Mouse (Mus musculus): Measurements from ENCODE around the gene Rasal1. TPM values are rescaled to one million over a fixed set of nuclear protein-coding genes. Genes with fewer than 3 reads are reported as not detected.

Rasal1 gene
- polyA plus RNA-seq, 1 experiment: 0.79 TPM

GRCm38 (mm10) chr5:120710161-120710825 lies 61.7 kb downstream of the Rasal1 start:
- no peak for DNase-seq (ENCODE audit: low read depth, low spot score)
- 7% methylated on average over 40 of the region's 40 CpGs for WGBS

- 2% methylated on average over 34 of the region's 34 CpGs for WGBS
- DNase-seq (ENCODE audit: low read depth, low spot score): no peak
These were observed 62.2 kb downstream of the Rasal1 start for GRCm38 (mm10) chr5:120710826-120711248.

GRCm38 (mm10) chr5:120711416-120711815 lies 62.8 kb downstream of the Rasal1 start:
- no peak for DNase-seq (ENCODE audit: low read depth, low spot score)
- 1% methylated on average over 43 of the region's 43 CpGs for WGBS

- no peak for DNase-seq (ENCODE audit: low read depth, low spot score)
- whole genome bisulfite sequencing: 46% methylated on average over 3 of the region's 3 CpGs
These were observed 63.2 kb downstream of the Rasal1 start, which contains the start of gene Dtx1 for GRCm38 (mm10) chr5:120711827-120712226. Gene Dtx1, minus strand, starts transcription at chr5:120711927.

- 78% methylated on average over 8 of the region's 8 CpGs for WGBS
- no peak for DNase-seq (ENCODE audit: low read depth, low spot score)
These were observed 64.1 kb downstream of the Rasal1 start for GRCm38 (mm10) chr5:120712721-120713120.

- WGBS: 3% methylated on average over 16 of the region's 16 CpGs
- DNase-seq (ENCODE audit: low read depth, low spot score): peak; percentile 14
These were observed 65.7 kb downstream of the Rasal1 start for GRCm38 (mm10) chr5:120714314-120714713.

- no peak for DNase-seq (ENCODE audit: low read depth, low spot score)
- 70% methylated on average over 10 of the region's 10 CpGs for WGBS
These were observed 68.5 kb downstream of the Rasal1 start for GRCm38 (mm10) chr5:120717136-120717535.

- no peak for DNase-seq (ENCODE audit: low read depth, low spot score)
- 41% methylated on average over 15 of the region's 15 CpGs for WGBS
These were observed 70.2 kb downstream of the Rasal1 start for GRCm38 (mm10) chr5:120718600-120719378.

- WGBS: 47% methylated on average over 7 of the region's 7 CpGs
- DNase-seq (ENCODE audit: low read depth, low spot score): no peak
These were observed 72.4 kb downstream of the Rasal1 start for GRCm38 (mm10) chr5:120721005-120721404.

GRCm38 (mm10) chr5:120725811-120726455 lies 77.3 kb downstream of the Rasal1 start:
- 42% methylated on average over 12 of the region's 12 CpGs for WGBS
- no peak for DNase-seq (ENCODE audit: low read depth, low spot score)

Other genes starting within 250 kb of the Rasal1 start
- 0.10 and 0.16 TPM in 2 replicates for gene Lhx5, start 217.1 kb upstream of the Rasal1 start, polyA plus RNA-seq (2012; rRNA removed)
- 23.2 and 28.2 TPM in 2 replicates for gene Sdsl, start 176.0 kb upstream of the Rasal1 start, polyA plus RNA-seq (2012; rRNA removed)
- gene Sds, start 172.3 kb upstream of the Rasal1 start, polyA plus RNA-seq (2012; rRNA removed): not detected in 2 replicates
- 13.9 and 14.6 TPM in 2 replicates for gene Plbd2, start 145.2 kb upstream of the Rasal1 start, polyA plus RNA-seq (2012; rRNA removed)
- gene Slc8b1, start 137.6 kb upstream of the Rasal1 start, polyA plus RNA-seq (2012; rRNA removed): 10.9 and 13.0 TPM in 2 replicates
- 41.7 and 63.5 TPM in 2 replicates for gene Tpcn1, start 60.1 kb upstream of the Rasal1 start, polyA plus RNA-seq (2012; rRNA removed)
- 0.40 and 0.41 TPM in 2 replicates for gene Iqcd, start 59.8 kb upstream of the Rasal1 start, polyA plus RNA-seq (2012; rRNA removed)
- 12.4 and 13.2 TPM in 2 replicates for gene Rita1, start 36.2 kb upstream of the Rasal1 start, polyA plus RNA-seq (2012; rRNA removed)
- 35.2 and 40.2 TPM in 2 replicates for gene Ddx54, start 36.1 kb upstream of the Rasal1 start, polyA plus RNA-seq (2012; rRNA removed)
- not detected in 2 replicates for gene Cfap73, start 14.6 kb upstream of the Rasal1 start, polyA plus RNA-seq (2012; rRNA removed)
- gene Dtx1, start 63.1 kb downstream of the Rasal1 start, polyA plus RNA-seq (2012; rRNA removed): 19.7 and 20.8 TPM in 2 replicates
- gene Oas2, start 101.0 kb downstream of the Rasal1 start, polyA plus RNA-seq (2012; rRNA removed): 3.9 and 6.4 TPM in 2 replicates
- gene Oas3, start 128.8 kb downstream of the Rasal1 start, polyA plus RNA-seq (2012; rRNA removed): 10.9 and 36.1 TPM in 2 replicates
- 0.06 and 0.75 TPM in 2 replicates for gene Oas1e, start 146.7 kb downstream of the Rasal1 start, polyA plus RNA-seq (2012; rRNA removed)
- gene Oas1c, start 163.7 kb downstream of the Rasal1 start, polyA plus RNA-seq (2012; rRNA removed): 1.5 and 1.7 TPM in 2 replicates
- 0.62 and 1.3 TPM in 2 replicates for gene Oas1f, start 198.6 kb downstream of the Rasal1 start, polyA plus RNA-seq (2012; rRNA removed)
- gene Oas1h, start 212.6 kb downstream of the Rasal1 start, polyA plus RNA-seq (2012; rRNA removed): not detected in 2 replicates
- 19.2 and 41.4 TPM in 2 replicates for gene Oas1g, start 238.8 kb downstream of the Rasal1 start, polyA plus RNA-seq (2012; rRNA removed)